Mouse (Mus musculus) CD4-positive helper T cell, adult 2 months (primary cell): ENCODE results near the gene Slc25a26.
A peak's percentile ranks its signal among the peaks of the same experiment; 100 is the strongest.

Experiments
- DNase-seq: peaks from one replicate; pipeline ENCODE4 v3.0.0-alpha.2; 2012; ENCODE audit warnings: low read depth, missing footprints, low spot score

The Slc25a26 gene

GRCm38 (mm10) chr6:94499897-94500623, at the start of gene Slc25a26:
Slc25a26 (plus strand) TSS chr6:94500331.
- DNase-seq: peak; percentile 91

GRCm38 (mm10) chr6:94464037-94464891, 35.9 kb upstream of the Slc25a26 start:
- DNase-seq: no peak

DNA sequence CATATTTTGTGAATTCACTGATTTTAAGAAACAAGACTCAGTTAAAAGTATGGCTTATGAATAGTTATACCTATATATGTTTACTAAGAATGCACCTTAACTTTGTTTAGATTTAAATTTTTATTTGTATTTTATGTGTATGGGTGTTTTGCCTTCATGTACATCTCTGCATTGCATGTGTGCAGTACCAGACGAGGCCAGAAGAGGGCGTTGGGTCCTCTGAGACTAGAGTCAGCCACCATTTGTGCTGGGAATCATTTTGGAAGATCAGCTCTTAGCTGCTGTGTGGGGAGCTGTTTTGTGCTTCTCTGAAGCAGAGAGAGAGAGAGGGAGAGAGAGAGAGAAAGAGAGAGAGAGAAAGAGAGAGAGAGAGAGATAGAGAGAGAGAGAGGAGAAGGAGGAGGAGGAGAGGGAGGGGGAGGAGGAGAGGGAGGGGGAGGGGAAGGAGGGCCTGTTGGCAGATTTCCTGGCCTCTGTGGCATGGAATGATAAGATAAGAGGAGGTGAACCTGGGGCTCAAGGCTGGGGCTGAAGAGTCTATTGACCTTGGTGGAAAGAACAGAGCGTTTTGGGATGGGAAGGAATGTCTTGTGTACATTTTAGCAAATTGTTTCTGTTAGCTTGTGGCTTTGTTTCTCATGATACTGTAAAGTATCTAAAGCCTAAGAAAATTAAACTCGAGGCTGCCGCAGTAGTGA, 33.5 kb upstream of the Slc25a26 start:
- DNase-seq: no peak

DNA sequence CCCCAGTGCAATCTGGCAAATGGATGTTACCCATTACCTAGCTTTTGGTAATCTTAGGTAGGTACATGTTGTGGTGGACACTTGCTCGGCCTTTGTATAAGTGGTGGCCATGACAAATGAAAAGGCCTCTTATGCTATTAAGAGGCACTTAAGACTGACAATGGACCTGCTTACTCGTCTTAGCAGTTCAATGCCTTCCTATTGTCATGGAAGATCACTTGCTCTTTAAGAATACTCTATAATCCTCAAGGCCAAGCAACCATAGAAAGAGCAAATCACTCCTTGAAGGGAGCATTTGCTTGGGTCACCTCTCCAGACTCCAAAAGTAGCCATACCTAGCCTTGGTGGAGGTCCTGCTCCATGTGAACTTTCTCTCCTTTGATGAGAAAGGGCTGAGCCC, 7.4 kb upstream of the Slc25a26 start:
- DNase-seq: no peak

- DNase-seq: no peak
These were observed 3.8 kb downstream of the Slc25a26 start for GRCm38 (mm10) chr6:94503963-94504362.

GRCm38 (mm10) chr6:94507921-94508320, 7.8 kb downstream of the Slc25a26 start:
- no peak for DNase-seq

- no peak for DNase-seq
These were observed 8.7 kb downstream of the Slc25a26 start for GRCm38 (mm10) chr6:94508807-94509206.

DNA sequence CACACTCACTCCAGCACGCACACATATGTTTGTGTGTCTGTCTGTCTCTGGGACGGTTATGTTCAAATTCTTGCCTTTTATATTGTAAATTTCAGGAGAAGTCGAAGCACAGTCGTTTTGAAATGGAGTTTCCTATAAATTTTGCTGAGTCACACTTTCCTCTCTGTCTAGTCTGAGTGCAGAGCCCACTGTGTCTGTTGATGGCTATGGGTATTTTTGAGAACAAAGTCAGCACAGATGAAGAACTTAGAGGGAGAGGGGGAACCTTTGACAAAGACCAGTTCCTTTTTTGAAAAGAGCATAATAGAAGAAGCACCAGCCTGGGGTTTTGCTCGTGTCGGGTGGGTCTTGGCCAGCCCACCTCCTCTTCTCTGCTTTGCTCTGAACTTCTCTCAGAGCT, 9.1 kb downstream of the Slc25a26 start:
- no peak for DNase-seq

DNA sequence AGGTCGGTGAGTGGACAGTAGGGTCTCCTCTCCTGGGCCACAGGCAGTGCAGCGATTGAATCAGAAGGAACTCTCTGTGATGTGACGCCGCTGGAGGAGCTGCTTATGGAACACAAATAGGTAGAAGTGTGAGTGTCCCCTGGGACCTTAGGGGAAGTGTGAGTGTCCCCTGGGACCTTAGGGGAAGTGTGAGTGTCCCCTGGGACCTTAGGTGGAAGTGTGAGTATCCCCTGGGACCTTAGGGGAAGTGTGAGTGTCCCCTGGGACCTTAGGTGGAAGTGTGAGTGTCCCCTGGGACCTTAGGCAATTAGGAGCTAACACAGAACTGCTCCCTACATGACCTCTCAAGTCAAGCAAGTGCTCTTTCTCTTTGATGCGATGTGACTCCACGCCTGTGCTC, 18.0 kb downstream of the Slc25a26 start:
- no peak for DNase-seq

DNA sequence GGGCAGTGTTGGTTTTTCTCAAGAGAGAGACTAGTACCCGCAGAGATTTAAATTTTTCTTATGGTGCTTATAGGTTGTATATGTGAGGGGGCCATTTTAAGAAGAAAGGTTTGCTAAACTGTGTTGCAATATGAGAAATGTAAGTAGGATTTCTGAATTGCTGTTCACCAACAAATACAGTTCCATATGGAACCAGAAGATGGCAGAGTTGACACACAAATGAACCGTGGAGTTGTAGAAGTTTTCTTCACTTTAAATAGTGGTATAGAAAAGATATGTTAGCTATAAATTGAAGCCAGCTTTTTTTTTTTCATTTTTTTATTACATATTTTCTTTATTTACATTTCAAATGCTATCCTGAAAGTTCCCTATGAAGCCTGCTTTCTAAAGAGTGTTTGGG, 24.2 kb downstream of the Slc25a26 start:
- peak; percentile 41 for DNase-seq

DNA sequence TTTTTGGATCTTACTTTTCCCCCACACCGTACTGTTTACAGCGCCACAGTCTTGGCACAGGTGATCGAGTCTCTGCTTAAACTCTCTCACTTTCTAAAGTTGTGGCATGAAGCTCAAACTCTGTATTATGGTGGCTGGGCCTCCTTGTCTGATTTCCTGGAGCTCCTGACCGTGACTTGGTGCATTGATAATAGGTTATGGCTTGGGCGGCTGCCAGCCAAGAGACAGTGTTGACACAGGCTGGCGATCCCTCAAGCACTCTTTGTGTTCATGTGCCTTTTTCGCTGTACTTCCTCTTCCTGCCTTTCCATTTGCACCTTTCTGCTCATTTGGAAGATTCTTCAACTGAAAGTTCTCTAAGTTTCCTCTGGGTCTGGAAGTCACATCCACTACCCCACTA, 30.6 kb downstream of the Slc25a26 start:
- DNase-seq: no peak

DNA sequence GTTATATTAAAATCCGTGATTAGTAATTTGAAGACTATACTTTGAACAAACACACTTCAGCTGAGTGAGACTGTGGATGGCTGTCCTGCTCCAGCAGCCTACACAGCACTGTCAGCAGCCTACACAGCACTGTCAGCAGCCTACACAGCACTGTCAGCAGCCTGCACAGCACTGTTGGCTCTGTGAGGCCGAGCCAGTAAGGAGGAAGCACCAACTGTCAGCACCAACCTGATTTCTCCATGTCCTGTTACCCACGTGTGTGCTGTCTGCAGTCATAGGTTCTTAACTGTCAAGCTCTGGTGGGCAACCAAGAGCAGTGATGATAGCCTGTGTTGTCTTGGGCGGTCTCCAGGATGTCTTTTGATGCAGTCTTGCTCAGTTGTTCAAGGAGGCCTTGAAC, 32.0 kb downstream of the Slc25a26 start:
- DNase-seq: no peak

- DNase-seq: no peak
These were observed 36.3 kb downstream of the Slc25a26 start for GRCm38 (mm10) chr6:94536478-94536877.

- DNase-seq: no peak
These were observed 37.5 kb downstream of the Slc25a26 start for GRCm38 (mm10) chr6:94537652-94538051.

DNA sequence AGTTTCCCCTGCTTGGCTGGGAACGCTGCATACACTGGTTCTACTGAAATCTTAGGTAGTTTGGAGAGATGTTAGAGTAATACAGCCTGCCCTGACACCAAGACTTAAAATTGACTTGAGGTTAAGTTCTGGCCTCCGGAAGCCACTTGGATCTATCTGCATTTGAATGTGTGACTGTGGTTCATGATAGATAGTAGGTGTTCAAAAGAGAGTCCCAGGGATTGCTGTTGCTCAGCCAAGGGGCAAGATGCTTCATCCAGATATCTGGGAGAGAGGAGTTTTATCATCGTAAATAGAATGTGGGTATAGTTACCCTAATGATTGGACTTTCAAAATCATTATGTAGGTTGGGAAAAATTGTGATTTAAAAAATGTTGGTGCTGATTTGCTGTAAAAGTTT, 40.0 kb downstream of the Slc25a26 start:
- no peak for DNase-seq

DNA sequence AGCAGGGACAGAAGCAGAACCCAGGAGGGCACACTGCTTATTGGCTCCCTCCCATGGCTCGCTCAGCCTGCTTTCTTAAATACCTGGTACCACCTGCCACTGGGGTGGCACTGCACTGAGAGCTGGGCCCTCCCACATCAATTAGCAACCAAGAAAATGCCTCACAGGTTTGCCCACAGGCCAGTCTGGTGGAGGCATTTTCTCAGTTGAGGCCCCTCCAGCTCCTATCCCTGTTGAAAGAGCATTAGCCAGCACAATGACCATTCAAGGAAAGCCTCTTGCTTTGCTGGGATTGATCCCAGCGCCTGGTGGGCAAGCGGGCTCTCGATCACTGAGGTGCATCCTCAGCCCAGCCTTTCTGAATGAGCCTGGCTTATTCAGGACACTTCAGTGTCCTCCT, 40.5 kb downstream of the Slc25a26 start:
- DNase-seq: no peak

DNA sequence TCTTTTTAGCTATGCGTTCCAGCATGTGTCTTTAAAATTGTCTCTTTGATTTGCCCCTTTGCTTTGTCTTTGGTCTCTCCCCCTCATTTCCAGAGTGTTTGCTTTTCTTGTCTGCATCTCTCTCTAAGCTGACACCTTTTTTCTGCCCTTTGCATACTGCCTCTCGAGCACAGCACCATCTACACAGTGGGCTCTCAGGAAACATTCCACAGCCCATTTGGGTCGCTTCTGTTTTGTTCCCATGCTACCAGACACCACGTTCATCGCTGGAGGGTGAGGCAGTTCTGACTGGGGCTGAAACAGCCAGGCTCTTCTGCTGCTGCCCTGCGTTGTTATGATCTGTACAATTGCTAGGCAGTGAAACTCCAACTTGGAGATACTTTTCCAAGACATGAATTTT, 41.0 kb downstream of the Slc25a26 start:
- DNase-seq: no peak

- no peak for DNase-seq
These were observed 41.7 kb downstream of the Slc25a26 start for GRCm38 (mm10) chr6:94541854-94542253.

DNA sequence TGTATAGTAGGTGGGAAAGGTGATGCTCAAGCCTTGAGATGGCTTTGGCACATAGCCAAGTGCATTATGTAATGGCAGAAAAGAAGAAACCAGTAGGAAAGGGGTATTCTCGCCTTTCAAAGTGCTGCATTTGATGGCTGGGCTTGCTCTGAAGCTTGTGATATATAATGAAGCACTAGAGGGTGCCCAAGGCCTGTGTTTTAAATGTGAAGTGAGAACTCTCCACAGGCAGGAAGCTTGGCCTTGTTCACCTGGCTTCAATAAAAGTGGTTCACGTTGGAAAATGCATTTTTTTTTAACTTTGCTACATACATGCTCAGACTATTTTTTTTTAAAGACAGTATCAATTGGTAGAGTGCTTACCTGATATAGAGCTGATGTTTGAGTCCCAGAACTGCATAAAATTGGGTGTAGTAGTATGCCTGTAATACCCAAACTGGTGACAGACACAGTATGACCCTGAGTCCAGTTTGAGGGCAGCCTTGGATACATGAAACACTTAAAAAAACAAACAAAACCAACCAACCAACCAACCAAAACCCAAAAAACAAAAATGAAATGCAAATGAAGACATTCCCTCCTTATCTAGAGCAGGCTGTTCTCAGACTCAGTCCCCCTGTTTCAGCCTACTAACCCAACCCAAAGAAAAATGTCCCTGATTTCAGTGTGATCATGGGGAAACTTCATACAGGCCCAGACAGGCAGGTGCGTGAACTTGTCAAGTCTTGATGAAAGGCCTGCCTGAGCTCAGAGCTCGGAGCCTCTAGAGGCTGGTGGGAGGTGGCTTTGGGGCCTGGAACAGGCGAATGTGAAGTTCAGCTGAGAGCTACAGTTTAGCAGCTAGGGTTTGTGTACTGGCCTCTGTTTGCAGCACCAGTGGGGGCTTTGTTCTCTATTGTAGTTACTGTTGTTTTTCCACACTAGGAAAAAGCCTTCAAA, 44.0 kb downstream of the Slc25a26 start:
- DNase-seq: peak; percentile 40

DNA sequence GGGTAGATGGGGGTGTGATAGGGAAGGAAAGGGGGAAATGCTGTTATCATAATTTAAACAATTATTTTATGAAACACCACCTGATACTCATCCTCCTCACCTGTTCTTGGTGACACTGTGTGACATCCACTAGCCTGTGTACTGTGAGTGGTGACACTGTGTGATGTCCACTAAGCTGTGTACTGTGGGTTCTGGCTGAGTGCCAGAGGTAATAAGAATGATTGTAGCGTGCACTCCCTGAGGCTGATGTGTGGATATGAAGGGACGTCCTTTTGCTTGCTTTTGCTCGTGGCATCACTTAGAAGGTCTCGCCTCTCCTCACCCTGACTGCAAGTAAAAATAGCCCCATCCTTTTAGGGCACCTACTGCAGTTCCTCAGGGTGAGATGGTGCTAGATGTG, 47.1 kb downstream of the Slc25a26 start:
- DNase-seq: no peak

DNA sequence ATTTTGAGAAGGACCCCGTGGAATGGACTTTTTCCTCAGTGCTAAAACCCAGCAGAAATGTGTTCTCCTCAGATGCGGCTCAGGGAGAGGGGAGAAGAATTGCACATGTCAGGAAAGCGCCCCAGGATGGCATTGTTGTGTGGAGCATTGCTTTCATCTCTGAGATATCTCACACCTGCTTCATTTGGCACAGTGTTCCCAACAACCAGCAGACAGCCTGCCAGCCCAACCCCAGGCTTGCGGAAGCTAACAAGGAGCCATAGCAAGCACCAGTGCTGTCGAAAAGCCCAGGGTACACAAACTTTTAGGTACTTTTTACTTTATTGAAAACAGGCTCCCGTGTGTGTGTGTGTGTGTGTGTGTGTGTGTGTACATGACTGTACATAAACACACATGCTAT, 50.2 kb downstream of the Slc25a26 start:
- DNase-seq: no peak
